Comparison of ENCODE assay signal across 10 mouse cellular contexts in genomic region chr16:78574241-78574640, GRCm38 (mm10). TPM values are rescaled to one million over a fixed set of nuclear protein-coding genes. Genes with fewer than 3 reads are reported as not detected.
DNase-seq lines count a peak whose midpoint lies in the region; ATAC-seq and TF ChIP-seq lines count a peak whose summit lies in the region.
"Had no signal": no experiment of that assay in that cellular context is flagged by ENCODE, and none has a peak within 500 bp of the region (broad histone marks: within the 10 kb centered on the region; RNA-seq: fewer than 3 reads in every experiment).

No protein-coding gene starts in this region.

- no peaks in the 10 kb centered on the region for H3K79me2 ChIP-seq in heart, adult 2 months (replicated peaks; ENCODE audit: control insufficient read depth, insufficient read depth, low read length)

- no peak for TF ChIP-seq POLR2A in heart, adult 2 months (IDR thresholded peaks at IDR 0.05; ENCODE audit: insufficient read depth, low read depth, low read length)

- peak overlapping the region; percentile 23 for H3K4me2 ChIP-seq in liver, embryonic 13.5 days

- no peak overlapping the region; the same call in 1 of the 2 replicates for H3K9ac ChIP-seq in liver, embryonic 13.5 days
- no peak overlapping the region for H3K9ac ChIP-seq in heart, adult 2 months (ENCODE audit: low read depth, low read length)

- ATAC-seq in megakaryocyte, adult 5-6 weeks (ENCODE audit: poor library complexity, severe bottlenecking) = no peak
- no peak for ATAC-seq in liver, embryonic 13.5 days (ENCODE audit: low read depth)
- ATAC-seq: activated CD4-positive, CD25-positive, alpha-beta regulatory T cell, adult 4 months had no signal

- no peak overlapping the region for H3K27ac ChIP-seq in gastrocnemius, adult 2 months
- H3K27ac ChIP-seq in liver, embryonic 13.5 days = no peak overlapping the region
- no peak overlapping the region for H3K27ac ChIP-seq in heart, adult 2 months

- no peak for TF ChIP-seq EP300 in heart, adult 2 months (IDR thresholded peaks at IDR 0.05; ENCODE audit: insufficient read depth, low read depth, low read length)

- DNase-seq in gastrocnemius, adult 2 months = no peak
- DNase-seq in gastrocnemius, adult 18-20 months (ENCODE audit: low spot score) = no peak
- no peak for DNase-seq in liver, embryonic 13.5 days
- no peak for DNase-seq in right cerebral cortex, postnatal 14 days
- DNase-seq in adrenal gland, postnatal 36 days = no peak
- DNase-seq in heart, adult 2 months = no peak
- DNase-seq: spleen, adult 18-20 months had no signal

- no peaks in the 10 kb centered on the region for H3K27me3 ChIP-seq in megakaryocyte, embryonic 14.5 days (replicated peaks)
- H3K27me3 ChIP-seq in liver, embryonic 13.5 days = no peaks in the 10 kb centered on the region
- no peaks in the 10 kb centered on the region for H3K27me3 ChIP-seq in heart, adult 2 months (ENCODE audit: control insufficient read depth, insufficient read depth, low read length)

- WGBS in liver, embryonic 13.5 days (ENCODE audit: insufficient replicate concordance) = 72% methylated on average over 6 of the region's 6 CpGs
- WGBS in heart, adult 2 months = 86% methylated on average over 6 of the region's 6 CpGs

- no peaks in the 10 kb centered on the region for H3K9me3 ChIP-seq in megakaryocyte, embryonic 14.5 days
- H3K9me3 ChIP-seq in liver, embryonic 13.5 days (replicated peaks) = no peaks in the 10 kb centered on the region

- no peak for TF ChIP-seq CTCF in gastrocnemius, adult 2 months (IDR thresholded peaks at IDR 0.05)
- TF ChIP-seq CTCF in heart, adult 2 months (IDR thresholded peaks at IDR 0.05) = no peak

- H3K36me3 ChIP-seq in megakaryocyte, embryonic 14.5 days (replicated peaks; ENCODE audit: low read length) = peaks cover 30% of the 10 kb centered on the region
- H3K36me3 ChIP-seq in liver, embryonic 13.5 days = no peaks in the 10 kb centered on the region
- peaks cover 4% of the 10 kb centered on the region; the same call in 1 of the 2 replicates for H3K36me3 ChIP-seq in heart, adult 2 months (ENCODE audit: control insufficient read depth, insufficient read depth, low read length)

- H3K4me1 ChIP-seq in megakaryocyte, embryonic 14.5 days = peaks cover 46% of the 10 kb centered on the region
- peaks cover 24% of the 10 kb centered on the region for H3K4me1 ChIP-seq in liver, embryonic 13.5 days (replicated peaks)
- no peaks in the 10 kb centered on the region; the same call in 1 of the 2 replicates for H3K4me1 ChIP-seq in heart, adult 2 months (ENCODE audit: control insufficient read depth, insufficient read depth, low read length)

- peak overlapping the region; percentile 33 for H3K4me3 ChIP-seq in gastrocnemius, adult 2 months
- peak overlapping the region; percentile 96 for H3K4me3 ChIP-seq in megakaryocyte, embryonic 14.5 days (replicated peaks)
- no peak overlapping the region for H3K4me3 ChIP-seq in liver, embryonic 13.5 days (replicated peaks)
- no peak overlapping the region for H3K4me3 ChIP-seq in heart, adult 2 months

- intact Hi-C loops in gastrocnemius, adult 2 months (cut with DNase I) = no loop called here
- intact Hi-C loops in heart, adult 2 months (cut with DNase I) = no loop called here

RNA-seq across cellular contexts. Expression of gene D16Ertd472e, which starts 2.3 kb away (rescaled TPM):
- total RNA-seq in gastrocnemius, adult 2 months (2021) = 1 to 10 TPM; 3.5 TPM
- 1 to 10 TPM; 2.3 to 2.6 TPM for total RNA-seq in gastrocnemius, adult 18-20 months (2021)
- polyA plus RNA-seq in megakaryocyte, embryonic 14.5 days (2012; ENCODE audit: insufficient read depth, low replicate concordance) = 14.9 and 19.1 TPM in 2 replicates
- 10.9 and 15.6 TPM in 2 replicates for total RNA-seq in megakaryocyte, adult 5-6 weeks (2015)
- 16.5 and 17.8 TPM in 2 replicates for total RNA-seq in megakaryocyte, adult 5-6 weeks (2017)
- 6.0 and 6.4 TPM in 2 replicates for polyA plus RNA-seq in liver, embryonic 13.5 days (2015; fragmentation: Nextera tagmentation; extraction: Ambion mirVana)
- 10 to 100 TPM; 50.6 to 53.1 TPM for total RNA-seq in adrenal gland, postnatal 36 days (2021)
- 1 to 10 TPM; 3.5 to 4.5 TPM for total RNA-seq in heart, adult 2 months (2021)
- 1.3 and 2.1 TPM in 2 replicates for polyA plus RNA-seq in heart, adult 2 months (2012; rRNA removed)

Comparison
In these comparisons a context has a peak if more than half of its experiments do, and no peak if none do; other contexts are left out.
1. H3K4me3 ChIP-seq: peak in gastrocnemius, adult 2 months (single experiment) and megakaryocyte, embryonic 14.5 days (single experiment); none in liver, embryonic 13.5 days (single experiment) and heart, adult 2 months (single experiment).